Mouse (Mus musculus) spleen, postnatal 14 days (tissue): ENCODE measurements around the gene Lrrc74a.

Experiments used
- DNase-seq, 2 experiments: peaks; one replicate each; pipeline ENCODE4 v3.0.0; 2021 to 2022; ENCODE audit warnings: low spot score in 2 of 2

Gene Lrrc74a

DNA sequence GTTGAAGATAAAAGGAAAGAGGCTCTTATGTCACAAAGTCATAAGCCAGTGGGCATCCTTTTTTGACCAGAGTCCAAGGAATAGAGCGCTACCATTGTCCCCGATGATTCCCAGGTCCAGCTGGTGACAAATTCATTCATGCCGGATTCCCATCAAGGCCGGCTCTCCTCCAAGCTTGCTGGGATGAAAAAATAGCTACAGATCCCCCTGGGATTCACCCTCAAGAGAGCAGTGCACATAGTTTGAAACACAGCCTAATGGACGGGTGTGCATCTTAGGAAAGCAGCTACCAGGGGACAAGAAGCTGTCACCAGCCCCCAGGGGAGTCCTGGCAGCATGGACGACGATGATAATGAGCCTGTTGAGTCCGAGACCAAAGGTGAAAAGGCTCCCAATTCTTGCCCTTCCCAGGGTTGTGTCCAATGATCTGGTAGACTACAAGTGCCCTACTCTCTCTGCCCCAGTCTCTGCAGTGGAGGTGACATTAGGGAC is at the start of gene Lrrc74a:
Lrrc74a (plus strand) TSS at position 51 of the 492 bp plus-strand sequence.
- no peak for DNase-seq

DNA sequence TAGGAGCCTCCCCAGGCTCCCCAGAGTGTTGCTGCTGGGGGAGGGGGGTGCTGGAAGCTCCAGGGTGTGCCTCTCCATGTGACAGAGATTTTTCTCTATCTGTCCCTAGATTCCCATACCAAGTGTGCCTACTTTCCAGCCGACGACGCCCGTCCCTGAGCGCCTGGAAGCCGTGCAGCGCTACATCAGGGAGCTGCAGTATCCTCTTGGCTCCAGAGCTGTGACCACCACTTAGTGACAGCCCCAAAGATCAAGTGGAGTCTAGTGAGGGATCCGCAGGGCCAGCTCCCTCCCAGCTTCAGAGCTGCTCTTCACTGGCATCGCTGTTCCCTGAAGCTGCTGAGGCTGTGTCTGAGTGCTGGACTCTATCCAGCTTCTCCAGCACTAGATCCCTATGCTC is 48.9 kb upstream of the Lrrc74a start:
- DNase-seq, result no peak

DNA sequence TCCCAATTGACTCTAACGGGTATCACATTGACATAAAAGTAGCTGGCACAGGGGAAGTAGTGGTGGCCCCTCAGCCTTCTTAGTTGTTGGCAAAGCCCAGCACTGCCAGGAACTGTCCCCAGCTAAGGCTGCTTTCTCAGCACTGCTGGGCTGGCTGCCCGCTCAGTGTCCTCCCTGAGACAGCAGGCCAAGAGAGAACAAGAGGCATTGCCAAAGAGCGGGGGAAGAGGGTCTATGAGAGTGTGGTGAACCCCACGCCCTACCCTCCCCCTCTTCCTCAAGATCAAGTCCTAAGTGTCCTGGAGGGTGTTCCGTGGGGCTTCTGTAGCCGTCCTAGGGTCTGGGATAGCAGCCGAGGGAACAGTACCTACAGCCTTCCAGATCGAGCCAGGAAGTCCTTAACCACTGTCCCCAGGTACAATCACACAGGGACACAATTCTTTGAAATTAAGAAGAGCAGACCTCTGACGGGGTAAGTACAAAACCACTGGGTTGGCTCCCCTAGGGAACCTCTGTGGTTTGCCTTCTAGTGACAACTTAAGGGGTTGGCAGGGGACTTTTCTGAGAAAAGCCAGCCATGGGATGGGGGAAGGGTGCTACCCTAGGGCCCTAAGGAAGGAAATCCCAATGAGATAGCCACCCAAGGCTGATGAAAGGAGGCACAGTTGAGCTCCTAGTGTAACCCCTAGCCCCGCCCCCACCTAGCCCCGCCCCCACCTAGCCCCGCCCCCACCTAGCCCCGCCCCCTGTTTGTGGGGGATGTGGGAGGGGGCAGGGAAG is 47.4 kb upstream of the Lrrc74a start:
- DNase-seq, result no peak

DNA sequence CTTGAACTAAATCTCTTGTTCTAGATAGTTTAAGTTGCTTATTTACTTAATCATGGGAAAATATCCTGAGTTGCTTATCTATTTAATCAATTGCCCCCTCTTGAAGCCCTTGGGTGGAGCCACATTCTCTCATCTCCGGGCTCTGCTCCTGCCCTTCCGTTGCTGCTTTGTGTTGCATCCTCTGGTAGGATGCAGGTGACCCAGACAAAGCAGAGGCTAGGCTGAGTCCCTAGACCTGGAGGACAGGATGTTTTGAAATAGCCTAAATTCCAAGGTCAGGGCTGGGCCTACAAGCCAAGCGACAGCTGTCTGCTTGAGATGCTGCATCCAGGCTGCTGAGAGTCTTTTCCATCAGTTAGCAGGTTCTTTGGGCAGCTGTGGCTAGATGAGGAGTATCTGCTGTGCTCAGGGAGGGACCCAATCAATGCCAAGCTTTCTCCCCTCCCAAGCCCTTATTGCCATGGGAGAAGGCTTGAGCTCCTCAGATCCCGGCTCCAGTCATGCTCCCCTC is 46.7 kb upstream of the Lrrc74a start:
- no peak for DNase-seq

DNA sequence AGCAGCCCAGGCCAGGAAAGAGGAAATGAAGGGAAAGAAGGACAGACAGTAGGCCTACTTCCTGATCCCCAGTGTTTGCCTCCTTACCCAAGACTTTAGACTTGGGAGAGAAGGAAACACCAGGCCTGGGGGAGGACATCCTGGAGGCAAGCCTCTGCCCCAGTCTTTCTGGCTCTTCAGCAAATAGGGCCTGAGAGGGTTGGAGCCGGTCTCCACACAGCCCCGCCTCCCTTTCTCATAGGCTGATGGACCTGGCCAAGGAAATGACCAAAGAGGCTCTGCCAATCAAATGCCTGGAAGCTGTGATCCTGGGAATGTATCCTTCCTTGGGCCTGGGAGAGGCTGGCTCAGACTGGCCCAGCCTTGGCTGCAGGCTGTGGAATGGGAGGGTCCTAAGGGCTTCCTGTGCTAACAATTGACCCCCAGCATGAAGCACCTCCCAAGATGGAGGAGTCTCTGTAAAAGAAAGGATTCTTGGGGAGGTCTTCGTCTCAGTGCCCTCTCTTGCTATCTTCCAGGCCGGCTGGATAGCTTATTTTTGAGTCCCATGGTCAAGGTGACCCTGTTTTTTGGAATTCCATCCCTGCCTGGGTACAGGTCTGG is 46.1 kb upstream of the Lrrc74a start:
- no peak for DNase-seq

DNA sequence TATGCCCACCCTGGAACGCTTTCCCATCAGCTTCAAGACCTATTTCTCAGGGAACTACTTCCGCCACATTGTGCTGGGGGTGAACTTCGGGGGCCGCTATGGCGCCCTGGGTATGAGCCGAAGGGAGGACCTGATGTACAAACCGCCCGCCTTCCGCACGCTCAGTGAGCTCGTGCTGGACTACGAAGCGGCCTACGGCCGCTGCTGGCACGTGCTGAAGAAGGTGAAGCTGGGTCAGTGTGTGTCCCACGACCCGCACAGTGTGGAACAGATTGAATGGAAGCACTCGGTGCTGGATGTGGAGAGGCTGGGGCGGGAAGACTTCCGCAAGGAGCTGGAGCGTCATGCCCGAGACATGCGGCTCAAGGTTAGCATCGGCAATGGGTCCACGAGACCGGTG is 45.3 kb upstream of the Lrrc74a start:
- DNase-seq, result no peak

DNA sequence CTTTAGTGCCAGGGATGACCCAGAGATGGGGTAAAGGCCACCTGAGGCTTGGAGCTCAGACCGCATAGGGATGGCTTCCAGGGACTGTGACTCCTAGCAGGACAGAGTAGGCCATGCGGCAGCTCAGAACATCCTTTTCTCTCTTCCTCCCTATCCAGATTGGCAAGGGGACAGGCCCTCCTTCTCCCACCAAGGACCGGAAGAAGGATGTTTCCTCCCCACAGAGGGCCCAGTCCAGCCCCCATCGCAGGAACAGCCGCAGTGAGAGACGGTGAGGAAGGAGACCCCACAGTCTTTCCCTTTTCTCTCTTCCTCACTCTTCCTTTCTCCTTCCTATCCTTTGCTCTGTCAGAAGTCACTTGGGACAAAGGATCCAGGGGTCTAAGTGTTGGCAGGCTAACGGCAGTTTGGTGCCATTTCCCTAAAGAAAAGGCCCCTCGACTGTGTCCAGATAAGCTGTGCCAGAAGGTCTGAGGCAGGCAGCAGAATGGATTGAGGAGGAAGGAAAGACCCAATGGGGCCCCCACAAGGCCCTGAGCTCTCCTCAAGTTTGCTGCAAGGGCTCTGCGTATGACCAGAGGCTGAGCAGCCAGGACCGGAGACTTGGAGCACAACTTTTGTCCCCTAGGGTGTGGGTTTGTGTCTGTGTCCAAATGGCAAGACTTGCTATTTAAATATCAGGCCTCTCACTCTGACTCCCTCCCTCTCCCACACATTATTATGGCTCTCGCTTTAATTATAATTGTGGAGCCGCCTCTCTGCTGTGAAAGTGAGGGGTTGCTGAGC is 43.3 kb upstream of the Lrrc74a start:
- DNase-seq, result no peak

DNA sequence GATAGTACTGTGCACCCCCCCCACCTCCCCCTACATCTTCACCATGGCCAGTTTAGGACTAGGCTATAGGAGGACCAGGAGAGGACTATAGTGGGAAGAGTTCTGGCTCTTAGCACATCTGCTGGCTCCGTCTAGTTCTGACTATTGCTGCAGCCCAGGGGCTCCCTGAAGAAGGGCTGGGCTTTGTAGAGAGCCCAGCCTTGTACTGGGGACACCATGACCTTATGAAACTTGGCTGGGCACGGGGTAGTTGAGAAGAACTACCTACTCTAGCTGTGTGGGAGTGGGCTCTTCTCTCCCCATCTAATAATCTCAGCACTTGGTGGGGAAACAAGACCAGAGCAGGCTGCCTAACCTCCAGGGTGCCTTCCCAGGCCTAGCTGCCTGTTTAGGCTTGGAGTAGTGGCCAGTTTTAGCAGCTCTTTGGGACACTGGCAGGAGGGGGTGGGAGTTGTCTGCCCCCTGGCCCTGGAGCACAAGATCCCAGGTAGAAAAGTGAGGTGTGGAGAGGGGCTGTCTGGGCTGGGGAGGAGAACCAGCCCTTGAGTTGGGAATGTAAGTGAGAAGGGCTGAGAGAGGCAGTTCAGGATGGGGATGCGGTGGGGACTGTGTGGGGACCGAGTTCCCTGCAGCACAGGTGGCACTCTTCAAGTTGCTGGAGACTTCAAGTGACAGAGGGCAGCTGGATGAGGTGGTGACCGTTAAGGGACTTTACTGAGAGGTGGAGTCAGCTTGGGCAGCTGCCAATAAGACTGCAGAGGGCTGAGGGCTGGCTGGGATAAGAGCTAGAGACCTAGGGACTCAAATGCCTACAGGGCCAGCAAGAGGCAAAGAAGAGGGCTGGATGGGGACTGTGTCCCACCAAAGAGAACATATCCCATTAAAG is 41.5 kb upstream of the Lrrc74a start:
- no peak for DNase-seq

DNA sequence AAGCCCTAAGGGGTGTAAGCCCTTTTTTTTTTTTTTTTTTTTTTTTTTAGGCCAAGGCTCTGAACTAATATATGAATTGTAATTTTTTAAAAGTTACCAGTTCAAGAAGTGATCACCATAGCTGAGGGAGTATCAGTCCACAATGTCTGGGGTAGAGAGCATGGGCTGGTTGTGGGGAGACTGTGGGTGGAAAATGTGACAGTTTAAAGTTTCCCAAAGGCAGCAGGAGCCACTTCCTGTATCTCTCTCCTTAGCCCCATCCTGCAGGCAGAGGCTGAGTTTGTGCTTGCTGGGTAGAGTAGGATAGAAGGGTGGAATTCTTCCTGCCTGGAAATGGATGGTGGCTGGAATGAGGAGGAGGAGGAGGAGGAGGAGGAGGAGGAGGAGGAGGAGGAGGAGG is 40.8 kb upstream of the Lrrc74a start:
- DNase-seq, result no peak

DNA sequence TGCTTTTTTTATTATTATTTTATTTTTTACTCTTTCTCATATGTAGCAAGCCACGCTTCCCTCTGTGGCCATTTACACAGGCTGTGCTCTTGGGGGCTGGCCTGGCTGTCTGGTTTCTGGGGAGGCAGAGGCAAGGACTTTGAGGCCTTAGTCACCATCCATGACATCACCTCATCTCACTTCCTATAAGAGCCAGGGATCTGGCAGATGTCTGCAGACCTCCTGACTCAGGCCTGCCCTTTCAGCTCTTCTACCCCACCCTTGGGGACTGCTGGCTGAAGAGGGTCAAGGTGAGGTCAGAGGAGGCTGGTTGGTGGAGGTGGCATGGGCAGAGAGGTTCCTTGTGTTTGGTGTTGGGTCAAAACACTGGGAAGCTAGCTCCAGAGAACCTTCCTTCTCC is 39.7 kb upstream of the Lrrc74a start:
- no peak for DNase-seq

DNA sequence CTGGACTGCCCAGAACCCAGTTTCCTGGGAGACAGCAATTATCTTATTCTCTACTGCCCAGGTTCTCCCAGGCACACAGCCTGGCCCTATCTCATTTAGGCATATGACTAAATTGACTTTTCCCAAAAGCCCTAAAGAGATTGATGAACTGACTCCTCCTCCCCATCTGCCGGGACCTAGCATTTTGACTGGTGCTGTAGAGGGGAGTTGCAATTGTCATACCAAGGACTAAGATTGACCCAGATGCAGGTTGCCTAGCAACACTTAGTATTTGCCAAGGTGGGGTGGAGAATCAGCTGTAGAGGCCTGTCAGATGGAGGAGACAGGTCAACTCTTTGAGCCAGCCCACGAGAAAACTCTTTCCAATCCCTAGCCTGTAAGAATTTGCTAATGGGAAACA is 36.2 kb upstream of the Lrrc74a start:
- no peak for DNase-seq

DNA sequence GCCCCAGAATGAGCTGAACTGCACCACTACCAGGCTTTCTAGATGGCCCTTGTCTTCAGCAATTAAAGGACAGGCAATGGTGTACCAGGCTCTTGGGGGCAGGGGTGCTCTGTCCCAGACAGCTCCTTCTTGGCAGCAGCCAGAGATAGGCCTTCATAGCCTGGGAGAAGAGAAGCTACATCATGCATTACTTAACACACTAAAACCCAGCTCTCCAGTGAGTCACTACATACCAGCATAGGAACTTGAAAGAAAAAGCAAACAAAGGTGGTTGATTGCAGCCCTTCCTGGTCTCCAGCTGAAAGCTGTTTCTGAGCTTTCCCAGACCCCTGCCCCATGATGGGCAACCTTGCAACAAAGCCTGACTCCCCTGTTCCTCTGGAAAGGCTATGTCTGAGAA is 35.6 kb upstream of the Lrrc74a start:
- no peak for DNase-seq

DNA sequence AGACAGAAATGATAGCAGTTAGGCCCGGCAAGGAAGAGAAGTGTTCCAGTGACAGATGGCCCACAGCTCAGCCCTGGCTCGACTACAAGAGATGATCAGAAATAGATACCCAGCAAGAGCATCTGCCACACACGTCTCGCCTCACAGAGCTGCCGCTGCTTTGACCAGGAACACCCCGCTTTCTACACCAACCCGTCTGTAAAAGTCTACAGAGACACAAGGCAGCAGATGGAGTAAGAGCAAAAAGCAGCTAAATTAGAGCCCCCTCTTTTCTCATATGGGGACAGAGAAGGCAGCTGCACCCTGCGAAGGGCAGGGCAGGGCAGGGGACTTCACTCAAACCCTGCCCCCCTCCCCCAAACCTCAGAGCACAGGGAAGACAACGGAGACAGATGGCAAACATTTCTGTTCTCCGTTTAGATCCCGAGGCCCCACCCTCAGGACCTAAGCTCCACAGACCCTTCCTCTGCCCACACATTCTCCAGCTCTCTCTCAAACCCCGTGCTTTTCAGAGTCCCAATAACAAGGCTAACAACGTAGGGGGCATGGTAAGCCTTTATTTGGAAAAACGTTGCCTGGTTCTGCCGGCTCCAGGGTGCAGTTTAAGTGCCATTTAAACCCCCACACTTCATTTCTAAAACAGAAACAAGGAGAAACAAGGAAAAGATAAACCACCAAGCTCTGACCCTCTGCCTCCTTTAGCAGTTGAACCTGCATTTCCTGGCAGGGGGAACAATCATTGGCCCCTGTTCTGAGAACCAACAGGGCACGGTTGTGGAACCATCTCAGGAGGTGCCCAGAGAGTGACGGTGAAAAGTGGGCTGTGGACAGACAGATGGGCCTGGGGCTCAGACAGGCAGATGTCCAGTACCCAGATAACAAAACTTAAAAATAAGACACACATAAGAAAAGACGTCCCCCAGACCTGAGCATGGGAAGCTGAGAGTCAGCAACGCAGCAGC is 33.9 kb upstream of the Lrrc74a start:
- DNase-seq, result no peak

DNA sequence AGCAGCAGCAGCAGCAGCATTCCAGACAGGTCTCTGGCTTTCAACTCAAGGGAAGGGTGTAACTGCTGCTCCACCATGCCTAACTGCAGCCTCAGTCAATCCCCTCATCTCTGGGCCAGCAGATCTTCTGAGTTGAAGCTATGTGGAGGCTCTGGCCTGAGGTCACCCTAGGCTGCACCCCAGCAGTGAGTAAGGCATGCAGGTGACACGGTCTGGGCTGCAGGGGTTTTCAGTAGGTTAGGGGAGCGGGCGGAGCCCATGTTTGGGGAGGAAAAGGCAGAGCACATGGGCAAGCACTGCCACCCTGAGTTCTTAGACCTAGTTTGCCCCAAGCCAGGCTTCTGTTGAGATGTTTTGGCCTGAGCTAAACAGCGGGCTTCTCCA is 33.2 kb upstream of the Lrrc74a start:
- DNase-seq, result no peak

DNA sequence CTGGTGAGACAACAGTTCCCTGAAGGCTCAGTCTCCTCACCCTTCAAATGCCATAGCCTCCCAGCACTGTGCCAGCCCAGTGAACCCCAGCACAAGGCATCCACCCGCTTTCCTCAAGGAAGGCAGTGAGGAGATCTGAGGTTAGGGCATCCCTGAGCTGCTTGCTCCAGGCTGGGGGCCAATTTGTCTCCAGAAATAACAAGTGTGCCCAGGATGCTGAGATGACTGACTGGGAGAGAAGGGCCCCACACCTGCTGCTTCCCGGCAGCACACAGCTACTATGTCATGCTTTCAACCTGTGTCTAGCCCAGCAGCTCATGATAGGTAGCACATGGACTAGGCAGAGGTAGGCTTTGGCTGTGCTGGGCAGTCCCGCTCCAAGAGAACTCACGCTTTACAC is 32.7 kb upstream of the Lrrc74a start:
- no peak for DNase-seq

DNA sequence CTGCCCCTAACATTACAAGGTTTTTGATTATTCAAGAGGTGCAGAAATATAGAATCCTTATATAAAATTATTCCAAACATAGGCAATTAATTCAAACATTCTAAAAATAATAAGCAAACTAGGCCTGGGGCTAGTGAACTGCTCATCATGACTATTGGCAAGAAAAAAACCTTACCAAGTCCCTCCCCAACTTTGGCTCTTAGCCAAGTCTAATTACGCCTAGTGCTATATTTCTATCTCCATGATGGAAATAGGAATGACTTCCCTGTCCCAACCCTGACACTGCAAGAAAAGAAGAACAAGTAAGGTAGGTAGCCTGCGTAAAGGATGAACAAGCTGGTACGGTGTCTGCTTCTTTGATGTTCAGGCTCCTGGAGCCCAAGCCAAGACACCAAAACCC is 31.5 kb upstream of the Lrrc74a start:
- no peak for DNase-seq

DNA sequence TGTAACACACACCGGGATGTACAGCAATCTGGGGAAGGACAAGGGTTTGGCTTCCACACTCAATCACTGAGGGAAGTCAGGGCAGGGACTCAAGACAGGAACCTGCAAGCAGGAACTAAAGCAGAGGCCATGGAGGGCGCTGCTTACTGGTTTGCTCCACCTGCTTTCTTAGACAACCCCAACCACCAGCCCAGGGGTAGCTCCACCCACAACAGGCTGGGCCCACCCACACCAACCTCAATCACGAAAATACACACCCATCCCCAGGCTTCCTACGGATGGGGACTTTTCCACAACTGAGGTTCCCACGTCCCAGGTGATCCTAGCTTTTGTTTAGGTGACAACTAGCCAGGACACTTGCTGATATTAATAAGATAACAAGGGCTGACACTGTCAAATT is 28.3 kb upstream of the Lrrc74a start:
- no peak for DNase-seq

DNA sequence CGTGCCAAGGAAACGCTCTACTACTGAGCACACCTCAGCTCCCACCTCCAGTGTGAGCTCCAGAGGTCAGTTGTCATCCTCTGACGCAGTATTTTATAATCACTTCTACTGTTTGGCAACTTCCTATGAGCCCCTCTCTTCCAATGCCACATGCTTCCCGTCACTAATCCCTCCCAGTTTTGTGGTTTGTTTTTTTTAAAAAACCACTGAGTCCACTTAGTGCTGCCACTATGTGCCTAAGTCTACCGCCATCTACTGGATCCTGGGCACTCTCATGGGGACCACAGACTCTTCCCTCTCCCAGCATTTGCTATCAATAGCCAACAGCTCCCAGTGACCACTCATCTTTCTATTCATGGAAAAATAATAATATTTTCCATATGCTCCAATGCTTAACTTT is 20.1 kb upstream of the Lrrc74a start:
- no peak for DNase-seq

DNA sequence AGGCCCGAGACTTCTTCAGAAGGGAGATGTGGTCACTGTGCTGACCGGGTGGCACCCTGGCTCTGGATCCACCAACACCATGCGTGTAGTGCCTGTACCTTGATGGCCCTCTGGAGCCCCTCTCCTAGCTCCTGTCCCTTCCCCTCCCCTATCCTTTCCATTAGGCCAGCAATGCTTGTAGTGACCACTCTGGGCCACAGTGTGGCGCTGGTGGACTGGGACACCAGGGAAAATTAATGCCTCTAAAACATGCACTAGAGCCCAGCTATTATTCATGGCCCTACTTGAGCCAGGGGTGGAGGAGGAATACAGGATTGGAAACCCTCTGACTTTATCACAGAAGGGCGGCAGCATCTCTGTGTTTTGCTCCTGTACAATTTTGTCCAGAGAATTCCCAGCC is 18.8 kb upstream of the Lrrc74a start:
- DNase-seq, result peak in 1 of 2 experiments; percentile 44

DNA sequence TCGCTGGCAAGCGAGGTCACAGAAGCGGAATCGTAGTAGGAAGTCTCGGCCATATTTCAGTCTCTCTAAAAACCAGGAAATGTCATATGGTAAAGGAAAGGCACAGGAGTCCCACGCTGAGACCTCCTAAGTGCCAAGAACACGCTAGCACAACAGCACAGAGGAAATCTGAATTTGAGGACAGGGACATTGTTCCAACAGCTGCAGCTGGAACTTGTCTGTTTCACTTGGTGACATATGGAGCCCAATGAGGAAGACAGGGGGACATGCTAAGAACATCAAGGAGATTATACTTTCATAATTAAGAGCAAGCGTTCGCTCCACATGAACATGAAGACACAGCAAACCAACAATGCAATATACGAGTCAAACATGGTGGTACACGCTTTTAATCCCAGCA is 17.2 kb upstream of the Lrrc74a start:
- DNase-seq, result no peak
